Mouse (Mus musculus): ENCODE measurements around the gene March9.

- TF ChIP-seq POLR2A (IDR thresholded peaks at IDR 0.05; ENCODE audit: low read depth, low read length) (no peak), CTCF (IDR thresholded peaks at IDR 0.05; ENCODE audit: extremely low read depth, insufficient read length, insufficient replicate concordance, low read depth, low read length) (no peak)
These were observed 34.4 kb upstream of the March9 start for GRCm38 (mm10) chr10:127094382-127094802.
